Mouse (Mus musculus) kidney, embryonic 16.5 days (tissue): ENCODE measurements around the gene Pes1. TPM values are rescaled to one million over a fixed set of nuclear protein-coding genes. Genes with fewer than 3 reads are reported as not detected.

Experiments used
- ATAC-seq: fragments of 200-750 bp; cut with Nextera tagmentation; 2 replicates; pipeline ENCODE4 v1.8.0; 2017; ENCODE audit warnings: moderate TSS enrichment; ENCODE audit not compliant: low FRiP score, low TSS enrichment
- H3K27ac ChIP-seq: fragments of 300-500 bp; sonication (generic); 2 replicates; pipeline ENCODE4 v1.5.1; 2014; ENCODE audit warnings: low read length
- H3K27me3 ChIP-seq: fragments of 300-500 bp; sonication (generic); 2 replicates; pipeline ENCODE4 v1.6.1; 2014; ENCODE audit warnings: low read length, control low read depth, mixed read lengths; ENCODE audit not compliant: insufficient read depth
- H3K36me3 ChIP-seq: fragments of 300-500 bp; sonication (generic); 2 replicates; pipeline ENCODE4 v1.6.1; 2014; ENCODE audit warnings: low read length, control low read depth, mixed read lengths; ENCODE audit not compliant: insufficient read depth
- H3K4me1 ChIP-seq: fragments of 300-500 bp; sonication (generic); 2 replicates; pipeline ENCODE4 v1.6.1; 2014; ENCODE audit warnings: low read length, control low read depth, mixed read lengths; ENCODE audit not compliant: insufficient read depth
- H3K4me2 ChIP-seq: fragments of 300-500 bp; sonication (generic); replicated peaks from 2 replicates; pipeline ENCODE4 v1.6.1; 2014; ENCODE audit warnings: low read depth, low read length
- H3K4me3 ChIP-seq: fragments of 300-500 bp; sonication (generic); 2 replicates; pipeline ENCODE4 v1.5.1; 2014; ENCODE audit warnings: mild to moderate bottlenecking, low read length
- H3K9ac ChIP-seq: fragments of 300-500 bp; sonication (generic); replicated peaks from 2 replicates; pipeline ENCODE4 v1.6.1; 2014; ENCODE audit warnings: low read length
- H3K9me3 ChIP-seq: fragments of 300-500 bp; sonication (generic); 2 replicates; pipeline ENCODE4 v1.6.1; 2016; ENCODE audit warnings: low read length, control low read depth
- WGBS: fragments of 180-500 bp; shearing (Covaris S2); extraction: QIAGEN DNeasy Blood & Tissue Kit; methylation state at CpG from one replicate; pipeline ENCODE4 v1.1.7; 2014; 5-methylcytosine and 5-hydroxymethylcytosine counted together
- polyA plus RNA-seq: library from polyadenylated mRNA; unstranded; fragments of >200 nt; fragmentation: Nextera tagmentation; extraction: Ambion mirVana; gene quantifications from 2 replicates; pipeline ENCODE4 v1.2.1, GENCODE M21; 2015

The Pes1 gene
- polyA plus RNA-seq = 88.0 and 88.8 TPM in 2 replicates

- peak within 1 kb of the TSS; percentile 84 for H3K9ac ChIP-seq
- H3K36me3 ChIP-seq = peaks cover 12% of the 10 kb centered on the region; the same call in 1 of the 2 replicates
- peaks cover 2% of the 10 kb centered on the region; the same call in 1 of the 2 replicates for H3K9me3 ChIP-seq
- peak; percentile 94 for ATAC-seq
- H3K27ac ChIP-seq = peak within 1 kb of the TSS; percentile 56; the same call in 1 of the 2 replicates
- H3K4me1 ChIP-seq = peaks cover 14% of the 10 kb centered on the region
- under 1% methylated on average over 31 of the region's 31 CpGs for WGBS
- H3K4me3 ChIP-seq = peak within 1 kb of the TSS; percentile 91
- peak within 1 kb of the TSS; percentile 80 for H3K4me2 ChIP-seq
- H3K27me3 ChIP-seq = no peaks in the 10 kb centered on the region
Observed at GRCm38 (mm10) chr11:3963610-3964415, at the start of gene Pes1. Gene Pes1, plus strand, starts transcription at chr11:3963975.

- H3K4me1 ChIP-seq = peaks cover 29% of the 10 kb centered on the region
- H3K4me2 ChIP-seq = peak within 1 kb of the TSS; percentile 95
- H3K36me3 ChIP-seq = no peaks in the 10 kb centered on the region
- ATAC-seq = peak; percentile 62
- H3K4me3 ChIP-seq = peak within 1 kb of the TSS; percentile 60
- under 1% methylated on average over 28 of the region's 28 CpGs for WGBS
- H3K27ac ChIP-seq = peak within 1 kb of the TSS; percentile 47
- H3K27me3 ChIP-seq = no peaks in the 10 kb centered on the region; the same call in 1 of the 2 replicates
- H3K9me3 ChIP-seq = no peaks in the 10 kb centered on the region
- peak within 1 kb of the TSS; percentile 71 for H3K9ac ChIP-seq
Observed at GRCm38 (mm10) chr11:3914109-3914840, 49.5 kb upstream of the Pes1 start, which contains the start of gene Slc35e4. Gene Slc35e4, minus strand, starts transcription at chr11:3914664.

- Histone ChIP-seq H3K27me3 (no peaks in the 10 kb centered on the region; the same call in 1 of the 2 replicates), H3K27ac (no peak overlapping the region), H3K9me3 (no peaks in the 10 kb centered on the region), H3K36me3 (peaks cover 12% of the 10 kb centered on the region), H3K4me1 (peaks cover 6% of the 10 kb centered on the region), H3K4me2 (no peak overlapping the region), H3K9ac (no peak overlapping the region), H3K4me3 (no peak overlapping the region)
- no peak for ATAC-seq
- 75% methylated on average over 1 of the region's 1 CpGs for WGBS
Observed at GRCm38 (mm10) chr11:3918738-3919137, 45.0 kb upstream of the Pes1 start.

GRCm38 (mm10) chr11:3920476-3920875, 43.3 kb upstream of the Pes1 start:
- ATAC-seq = no peak
- Histone ChIP-seq H3K27me3 (no peaks in the 10 kb centered on the region; the same call in 1 of the 2 replicates), H3K4me3 (no peak overlapping the region), H3K9me3 (no peaks in the 10 kb centered on the region), H3K4me2 (no peak overlapping the region), H3K36me3 (peaks cover 23% of the 10 kb centered on the region), H3K27ac (no peak overlapping the region), H3K9ac (no peak overlapping the region), H3K4me1 (no peaks in the 10 kb centered on the region; the same call in 1 of the 2 replicates)
- 74% methylated on average over 7 of the region's 7 CpGs for WGBS

- no peak overlapping the region for H3K4me3 ChIP-seq
- no peaks in the 10 kb centered on the region for H3K27me3 ChIP-seq
- no peak for ATAC-seq
- H3K4me1 ChIP-seq = no peaks in the 10 kb centered on the region; the same call in 1 of the 2 replicates
- no peak overlapping the region for H3K27ac ChIP-seq
- H3K4me2 ChIP-seq = no peak overlapping the region
- no peaks in the 10 kb centered on the region for H3K9me3 ChIP-seq
- no peak overlapping the region for H3K9ac ChIP-seq
- peaks cover 30% of the 10 kb centered on the region for H3K36me3 ChIP-seq
- 31% methylated on average over 8 of the region's 8 CpGs for WGBS
Observed at GRCm38 (mm10) chr11:3921281-3921850, 42.4 kb upstream of the Pes1 start.

GRCm38 (mm10) chr11:3922115-3922514, 41.7 kb upstream of the Pes1 start:
- 95% methylated on average over 9 of the region's 9 CpGs for WGBS

GRCm38 (mm10) chr11:3922731-3923130, 41.0 kb upstream of the Pes1 start:
- no peak overlapping the region for H3K9ac ChIP-seq
- WGBS = 93% methylated on average over 6 of the region's 6 CpGs
- no peaks in the 10 kb centered on the region; the same call in 1 of the 2 replicates for H3K4me1 ChIP-seq
- H3K27ac ChIP-seq = no peak overlapping the region
- H3K9me3 ChIP-seq = no peaks in the 10 kb centered on the region
- ATAC-seq = no peak
- no peak overlapping the region for H3K4me3 ChIP-seq
- peaks cover 30% of the 10 kb centered on the region for H3K36me3 ChIP-seq
- no peaks in the 10 kb centered on the region for H3K27me3 ChIP-seq
- H3K4me2 ChIP-seq = no peak overlapping the region

More at GRCm38 (mm10) chr11:3922115-3922514, 41.7 kb upstream of the Pes1 start:
- Histone ChIP-seq H3K9me3 (no peaks in the 10 kb centered on the region), H3K4me2 (no peak overlapping the region), H3K36me3 (peaks cover 30% of the 10 kb centered on the region), H3K4me1 (no peaks in the 10 kb centered on the region; the same call in 1 of the 2 replicates), H3K27ac (no peak overlapping the region), H3K9ac (no peak overlapping the region), H3K4me3 (no peak overlapping the region), H3K27me3 (no peaks in the 10 kb centered on the region)
- ATAC-seq = no peak

GRCm38 (mm10) chr11:3925916-3926315, 37.9 kb upstream of the Pes1 start:
- Histone ChIP-seq H3K9ac (no peak overlapping the region), H3K36me3 (peaks cover 30% of the 10 kb centered on the region), H3K4me3 (no peak overlapping the region), H3K4me2 (no peak overlapping the region), H3K4me1 (peaks cover 4% of the 10 kb centered on the region), H3K27ac (no peak overlapping the region), H3K27me3 (no peaks in the 10 kb centered on the region), H3K9me3 (no peaks in the 10 kb centered on the region)
- WGBS = 92% methylated on average over 10 of the region's 10 CpGs
- no peak for ATAC-seq

GRCm38 (mm10) chr11:3930019-3930418, 33.8 kb upstream of the Pes1 start:
- Histone ChIP-seq H3K9me3 (no peaks in the 10 kb centered on the region), H3K36me3 (peaks cover 7% of the 10 kb centered on the region; the same call in 1 of the 2 replicates), H3K9ac (no peak overlapping the region), H3K27ac (no peak overlapping the region), H3K4me1 (peaks cover 14% of the 10 kb centered on the region), H3K27me3 (no peaks in the 10 kb centered on the region), H3K4me2 (peak overlapping the region; percentile 68), H3K4me3 (0 out of 2 replicates have a peak overlapping the region, but pooled peaks have one; percentile 7)
- 69% methylated on average over 4 of the region's 4 CpGs for WGBS
- ATAC-seq = no peak
